Mouse (Mus musculus) embryonic facial prominence, embryonic 14.5 days (tissue): ENCODE measurements around the gene 6820408C15Rik. TPM values are rescaled to one million over a fixed set of nuclear protein-coding genes. Genes with fewer than 3 reads are reported as not detected.

Experiments
- polyA plus RNA-seq: library from polyadenylated mRNA; unstranded; fragments of >200 nt; fragmentation: Nextera tagmentation; extraction: Ambion mirVana; gene quantifications from 2 replicates; pipeline ENCODE4 v1.2.1, GENCODE M21; 2014

The 6820408C15Rik gene
- polyA plus RNA-seq, 1 experiment from 2014 or later = 5.1 TPM

Other genes with a start within 250 kb of the 6820408C15Rik start
- 84.5 and 86.4 TPM in 2 replicates for gene Csnk2a1, start 188.7 kb upstream of the 6820408C15Rik start, polyA plus RNA-seq
- 31.0 and 32.2 TPM in 2 replicates for gene Tbc1d20, start 121.8 kb upstream of the 6820408C15Rik start, polyA plus RNA-seq
- gene Rbck1, start 82.9 kb upstream of the 6820408C15Rik start, polyA plus RNA-seq = 79.5 and 82.2 TPM in 2 replicates
- 3.0 and 3.3 TPM in 2 replicates for gene Trib3, start 71.6 kb upstream of the 6820408C15Rik start, polyA plus RNA-seq
- 2.5 and 2.7 TPM in 2 replicates for gene Nrsn2, start 38.9 kb upstream of the 6820408C15Rik start, polyA plus RNA-seq
- 10.4 and 11.4 TPM in 2 replicates for gene Sox12, start 17.5 kb upstream of the 6820408C15Rik start, polyA plus RNA-seq
- 29.5 and 36.4 TPM in 2 replicates for gene Zcchc3, start 560 bp upstream of the 6820408C15Rik start, polyA plus RNA-seq
- gene Defb23, start 49.0 kb downstream of the 6820408C15Rik start, polyA plus RNA-seq = not detected in 2 replicates
- gene Defb20, start 61.5 kb downstream of the 6820408C15Rik start, polyA plus RNA-seq = not detected in 2 replicates
- not detected in 2 replicates for gene Defb22, start 74.6 kb downstream of the 6820408C15Rik start, polyA plus RNA-seq
- not detected in 2 replicates for gene Defb26, start 96.1 kb downstream of the 6820408C15Rik start, polyA plus RNA-seq
- not detected in 2 replicates for gene Defb28, start 102.7 kb downstream of the 6820408C15Rik start, polyA plus RNA-seq
- not detected in 2 replicates for gene Defb29, start 124.5 kb downstream of the 6820408C15Rik start, polyA plus RNA-seq
- not detected in 2 replicates for gene Gm17416, start 153.8 kb downstream of the 6820408C15Rik start, polyA plus RNA-seq
- not detected in 2 replicates for gene Defb21, start 157.2 kb downstream of the 6820408C15Rik start, polyA plus RNA-seq
- gene Defb19, start 164.7 kb downstream of the 6820408C15Rik start, polyA plus RNA-seq = not detected in 2 replicates
- not detected in 2 replicates for gene Defb45, start 183.8 kb downstream of the 6820408C15Rik start, polyA plus RNA-seq
- not detected in 2 replicates for gene Defb36, start 188.7 kb downstream of the 6820408C15Rik start, polyA plus RNA-seq
- 2.3 and 2.7 TPM in 2 replicates for gene Defb25, start 207.5 kb downstream of the 6820408C15Rik start, polyA plus RNA-seq
- 4.7 and 7.0 TPM in 2 replicates for gene Rem1, start 211.4 kb downstream of the 6820408C15Rik start, polyA plus RNA-seq